Mouse (Mus musculus): ENCODE data around the gene Cdc14a.

Cdc14a gene

DNA sequence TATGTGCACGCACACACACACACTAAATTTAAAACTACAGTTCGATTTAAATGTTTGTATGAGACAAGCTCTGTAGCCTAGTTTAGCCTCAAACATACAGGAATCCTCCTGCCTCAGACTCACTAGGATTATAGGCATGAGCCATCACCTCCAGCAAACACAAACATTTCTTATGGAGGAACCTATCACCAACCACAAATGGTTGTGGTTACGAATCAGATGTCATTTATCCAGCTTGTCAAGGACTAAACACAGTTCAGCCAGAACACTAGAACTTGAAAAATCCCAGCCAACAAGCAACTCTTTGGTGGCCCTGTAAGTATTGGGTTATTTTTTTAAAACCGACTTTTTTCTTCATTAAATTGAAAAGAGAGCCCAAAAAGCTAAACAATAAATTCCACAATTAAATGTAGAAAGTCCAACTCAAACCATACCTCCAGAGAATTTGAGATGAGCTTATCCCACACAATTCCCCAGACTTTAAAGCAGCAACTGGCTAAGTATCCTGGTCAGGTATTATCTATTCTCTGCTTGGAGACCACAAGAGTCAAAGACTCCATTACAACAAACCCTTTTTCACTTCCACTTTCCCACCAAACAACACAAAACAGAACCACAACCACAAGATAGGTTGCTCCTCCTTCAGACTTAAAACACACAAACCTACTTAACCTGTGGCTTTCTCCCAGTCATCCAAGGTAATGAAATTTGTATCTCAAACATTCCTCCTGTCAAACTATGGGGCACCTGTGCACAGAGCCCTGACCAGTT lies 10.7 kb downstream of the Cdc14a start:
- DNase-seq = no peak

DNA sequence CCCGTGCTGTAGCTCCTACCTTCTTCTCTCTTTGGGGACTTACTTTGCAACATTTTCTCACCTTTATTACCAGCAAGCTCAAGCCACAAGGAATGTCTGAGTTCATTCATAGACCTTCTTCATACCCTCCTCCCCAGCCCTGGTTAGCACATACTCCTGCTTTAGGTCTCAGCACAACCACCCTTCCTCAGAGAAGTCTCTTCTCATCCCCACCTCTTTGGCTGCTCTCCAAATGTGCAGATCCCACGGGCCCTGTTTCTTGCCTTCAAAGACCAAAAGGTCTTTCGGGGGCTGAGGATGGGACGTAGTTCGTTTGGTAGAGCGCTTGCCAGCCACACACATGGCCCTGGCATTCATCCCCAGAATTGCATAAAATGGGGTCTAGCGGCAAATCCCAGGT lies 13.8 kb downstream of the Cdc14a start:
- DNase-seq = no peak

DNA sequence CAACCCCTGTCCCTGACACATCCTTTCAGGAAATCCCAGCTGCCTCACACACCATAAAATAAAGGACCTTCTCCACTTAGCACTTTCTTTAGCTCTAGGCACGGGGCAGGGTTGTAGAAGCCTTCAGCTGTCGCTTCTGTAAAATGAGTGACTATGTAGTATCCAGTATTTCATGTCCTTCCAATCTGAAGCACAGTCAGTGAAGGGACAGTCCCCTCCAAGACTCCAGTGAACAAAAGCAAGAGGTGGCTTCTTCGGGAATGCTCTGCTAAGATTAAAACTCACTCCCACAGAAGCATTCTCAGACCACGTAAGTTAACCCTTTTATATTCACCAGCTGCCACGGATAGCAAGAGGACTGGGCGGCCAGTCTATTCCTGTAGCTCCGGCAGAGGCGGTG lies 14.3 kb downstream of the Cdc14a start:
- no peak for DNase-seq

DNA sequence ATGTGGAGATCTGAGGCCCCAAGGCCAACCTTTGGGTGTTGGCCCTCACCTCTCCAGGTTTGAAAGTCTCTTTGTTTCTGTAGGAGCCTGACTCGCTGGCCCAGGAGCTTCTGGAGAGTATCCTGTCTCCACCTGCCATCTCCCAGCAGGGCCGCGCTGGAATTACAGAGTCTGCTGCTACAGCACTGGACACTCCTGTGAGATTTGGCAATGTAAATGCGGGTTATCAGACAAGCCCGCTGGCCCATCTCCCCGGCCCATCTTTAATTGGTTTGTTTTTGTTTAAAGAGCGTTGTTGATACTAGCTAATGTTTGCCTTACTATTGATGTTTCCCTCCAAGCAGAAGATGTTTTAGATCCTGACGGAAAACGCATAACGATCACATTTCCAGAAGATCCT lies 15.0 kb downstream of the Cdc14a start:
- no peak for DNase-seq

DNA sequence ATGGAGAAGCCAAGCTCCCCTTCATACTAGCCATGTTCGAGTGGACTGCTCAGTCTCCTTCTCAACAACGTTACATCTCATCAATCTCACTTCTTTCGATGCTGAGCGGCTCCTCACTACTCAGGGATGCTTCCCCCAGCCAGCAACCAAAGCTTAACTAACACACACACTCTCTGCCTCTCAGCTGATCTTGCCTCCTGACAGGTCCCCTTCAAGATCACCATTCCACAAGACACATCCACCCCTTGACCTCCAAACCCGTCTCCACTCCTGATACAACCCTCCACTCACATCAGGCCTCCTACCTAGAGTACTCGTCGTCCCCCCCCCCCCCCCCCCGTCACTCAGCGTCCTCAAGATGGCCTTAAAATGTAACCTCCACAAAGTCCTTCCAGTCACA lies 18.3 kb downstream of the Cdc14a start:
- no peak for DNase-seq

DNA sequence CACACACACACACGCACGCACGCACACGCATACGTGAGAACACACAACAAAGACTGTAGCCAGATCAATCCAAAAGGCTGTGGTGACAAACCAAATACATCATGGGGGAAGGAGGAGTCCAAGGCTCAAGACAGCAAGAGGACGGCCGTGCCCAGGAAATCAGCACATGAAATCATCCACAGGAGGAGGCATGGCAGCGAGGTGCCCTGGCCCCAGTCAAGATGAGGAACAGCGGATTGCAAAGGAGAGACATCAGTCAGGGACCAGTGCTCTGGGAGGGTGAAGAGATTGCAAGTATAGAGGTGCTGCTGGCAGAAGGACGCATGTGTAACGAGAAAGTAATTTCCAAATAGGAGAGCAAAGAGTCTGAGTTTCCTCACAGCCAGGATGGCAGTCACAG lies 22.4 kb downstream of the Cdc14a start:
- DNase-seq = no peak

DNA sequence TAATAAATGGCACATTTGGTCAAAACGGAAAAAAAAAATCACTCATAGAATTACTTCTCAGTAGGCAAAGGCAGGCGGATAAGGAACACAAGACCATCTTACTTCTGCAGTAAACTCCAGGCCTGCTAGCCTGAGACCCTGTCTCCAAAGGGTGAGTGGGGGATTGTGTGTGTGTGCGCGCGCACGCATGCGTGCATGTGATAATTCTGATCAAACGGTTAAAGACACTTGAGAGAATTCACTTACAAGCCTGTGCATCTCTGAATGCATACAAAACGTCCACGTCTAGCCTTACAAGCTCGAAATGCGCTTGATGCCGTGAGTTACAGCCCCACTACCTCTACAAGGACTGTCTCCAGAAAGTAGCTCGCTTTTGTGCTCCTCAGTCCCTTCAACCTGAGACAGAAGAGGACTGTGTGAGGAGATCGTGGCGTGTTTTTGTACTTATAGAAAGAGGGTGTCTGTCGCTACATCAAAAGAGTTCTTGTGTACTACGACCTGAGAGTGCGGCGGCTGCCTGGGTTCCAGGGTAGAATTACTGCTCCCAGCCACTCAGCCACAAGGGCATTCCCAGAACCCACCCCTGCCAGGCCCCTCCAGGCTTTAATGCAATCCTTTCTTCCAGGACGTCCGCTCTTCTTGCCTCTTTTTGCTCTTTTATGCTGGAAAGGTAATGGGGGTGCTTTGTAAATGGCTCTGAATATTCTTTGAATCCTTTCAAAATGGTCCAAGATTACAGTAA lies 24.3 kb downstream of the Cdc14a start:
- no peak for DNase-seq

DNA sequence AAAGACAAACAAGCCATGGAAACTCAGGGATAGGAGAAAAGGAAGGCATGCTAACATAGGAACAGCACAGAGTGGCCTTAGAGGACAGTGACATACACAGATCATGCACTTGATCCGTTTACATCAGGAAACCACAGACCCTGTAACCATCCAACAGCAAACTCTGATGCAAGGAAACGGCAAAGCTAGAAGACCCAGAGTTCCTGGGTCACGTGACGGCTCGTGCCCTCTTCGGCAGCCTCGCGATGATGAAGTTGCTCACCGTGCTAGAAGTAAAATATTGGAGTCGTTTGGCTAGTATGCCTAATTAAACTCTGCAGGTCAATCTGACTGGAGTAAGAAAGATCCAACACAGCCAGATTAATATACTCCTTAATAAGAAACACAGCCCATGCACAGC lies 25.3 kb downstream of the Cdc14a start:
- no peak for DNase-seq

DNA sequence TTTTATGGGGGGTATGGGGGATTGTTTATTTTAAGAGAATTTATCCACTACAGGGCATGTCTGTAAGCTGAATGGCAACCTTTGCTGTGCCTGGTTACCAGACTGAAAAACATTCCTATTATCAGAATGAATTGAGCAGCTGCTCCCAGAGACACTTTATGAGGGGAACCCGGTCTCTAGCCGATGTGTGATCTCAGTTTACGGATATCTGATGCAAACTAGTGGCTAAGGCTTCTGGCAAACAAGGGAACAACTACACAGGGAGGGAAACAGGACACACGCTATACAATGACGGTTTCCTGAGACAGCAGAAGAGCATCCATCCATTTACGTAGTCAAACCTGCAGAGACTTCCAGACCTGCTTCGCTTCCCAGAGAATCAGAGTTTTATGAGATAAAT lies 25.9 kb downstream of the Cdc14a start:
- no peak for DNase-seq

DNA sequence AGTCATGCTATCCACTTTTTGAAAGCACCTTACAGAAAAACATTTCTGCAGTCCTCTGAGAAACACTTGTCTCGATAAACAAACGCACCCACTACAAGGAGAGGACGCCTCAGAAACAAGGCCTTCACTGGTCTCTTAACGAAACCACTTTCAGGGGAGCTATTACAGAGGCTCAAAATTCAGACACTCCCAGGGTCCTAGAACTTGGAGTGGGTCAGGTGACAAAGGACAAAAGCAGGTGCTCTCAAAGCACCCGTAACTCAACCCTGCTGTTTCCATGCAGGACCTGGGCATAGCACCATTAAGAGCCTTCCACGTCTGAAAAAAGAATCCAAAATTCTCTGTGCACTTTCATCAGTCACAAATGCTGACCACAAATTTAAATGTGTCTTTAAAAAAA lies 26.5 kb downstream of the Cdc14a start:
- no peak for DNase-seq

DNA sequence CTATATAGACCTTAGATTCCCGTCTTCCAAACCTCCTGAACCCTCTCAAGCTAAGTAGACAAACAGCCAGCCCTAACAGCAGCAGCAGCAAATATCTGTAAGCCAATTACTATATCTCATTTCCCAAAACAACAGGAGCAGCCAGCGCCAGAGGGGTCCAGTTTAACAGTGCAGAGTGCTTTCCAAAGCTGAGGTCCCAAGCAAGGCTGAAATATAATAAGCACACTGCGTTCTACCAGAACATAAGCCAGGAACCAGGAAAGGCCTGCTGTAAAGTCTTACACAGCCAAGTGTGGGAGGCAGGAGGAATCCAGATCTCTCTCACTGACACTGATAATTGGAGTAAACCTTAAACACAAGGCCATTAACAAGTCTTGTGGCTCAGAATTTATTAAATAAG lies 27.3 kb downstream of the Cdc14a start:
- no peak for DNase-seq

DNA sequence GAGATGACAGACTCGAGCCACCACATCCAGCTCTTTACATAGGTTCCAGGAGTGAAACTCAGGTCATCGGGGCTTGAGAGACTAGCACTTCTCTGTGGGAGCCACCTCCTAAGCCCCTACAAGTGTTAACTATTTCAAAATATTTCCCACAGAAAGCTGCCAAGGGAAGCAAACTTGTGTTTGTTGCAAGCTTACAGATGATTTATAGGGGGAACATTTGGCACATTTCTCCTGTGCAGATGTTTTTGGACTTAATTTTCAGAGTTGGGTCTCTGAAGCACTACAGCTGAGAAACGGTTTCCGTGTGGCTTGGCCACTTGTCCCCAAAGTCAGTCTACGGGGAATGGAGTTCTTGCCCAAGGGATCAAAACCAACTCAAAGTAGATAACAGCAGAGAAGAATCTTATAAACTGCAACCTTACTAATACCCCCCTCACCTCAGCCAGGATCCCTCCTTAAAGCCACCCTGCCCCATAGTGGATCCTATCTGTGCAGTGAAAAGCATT lies 28.9 kb downstream of the Cdc14a start:
- no peak for DNase-seq

DNA sequence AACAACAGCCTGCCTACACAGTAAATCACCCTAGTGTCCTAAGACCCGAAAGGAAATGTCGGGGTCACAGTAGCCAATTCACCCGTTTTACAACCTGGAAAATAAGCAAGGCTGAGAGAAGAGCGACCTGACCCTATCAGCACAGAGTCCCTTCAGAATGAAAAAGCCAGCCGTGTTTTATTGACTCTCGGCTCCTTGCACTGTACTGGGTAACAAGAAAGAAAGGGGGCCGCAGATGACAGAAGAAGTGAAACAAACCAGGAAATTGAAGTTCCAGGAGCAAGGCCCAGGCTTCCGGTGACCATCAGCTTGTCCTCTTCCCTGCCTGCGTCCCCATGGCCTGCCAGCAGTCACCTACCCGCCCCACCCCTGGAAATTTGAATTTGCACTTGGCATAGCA lies 32.4 kb downstream of the Cdc14a start:
- DNase-seq = no peak

DNA sequence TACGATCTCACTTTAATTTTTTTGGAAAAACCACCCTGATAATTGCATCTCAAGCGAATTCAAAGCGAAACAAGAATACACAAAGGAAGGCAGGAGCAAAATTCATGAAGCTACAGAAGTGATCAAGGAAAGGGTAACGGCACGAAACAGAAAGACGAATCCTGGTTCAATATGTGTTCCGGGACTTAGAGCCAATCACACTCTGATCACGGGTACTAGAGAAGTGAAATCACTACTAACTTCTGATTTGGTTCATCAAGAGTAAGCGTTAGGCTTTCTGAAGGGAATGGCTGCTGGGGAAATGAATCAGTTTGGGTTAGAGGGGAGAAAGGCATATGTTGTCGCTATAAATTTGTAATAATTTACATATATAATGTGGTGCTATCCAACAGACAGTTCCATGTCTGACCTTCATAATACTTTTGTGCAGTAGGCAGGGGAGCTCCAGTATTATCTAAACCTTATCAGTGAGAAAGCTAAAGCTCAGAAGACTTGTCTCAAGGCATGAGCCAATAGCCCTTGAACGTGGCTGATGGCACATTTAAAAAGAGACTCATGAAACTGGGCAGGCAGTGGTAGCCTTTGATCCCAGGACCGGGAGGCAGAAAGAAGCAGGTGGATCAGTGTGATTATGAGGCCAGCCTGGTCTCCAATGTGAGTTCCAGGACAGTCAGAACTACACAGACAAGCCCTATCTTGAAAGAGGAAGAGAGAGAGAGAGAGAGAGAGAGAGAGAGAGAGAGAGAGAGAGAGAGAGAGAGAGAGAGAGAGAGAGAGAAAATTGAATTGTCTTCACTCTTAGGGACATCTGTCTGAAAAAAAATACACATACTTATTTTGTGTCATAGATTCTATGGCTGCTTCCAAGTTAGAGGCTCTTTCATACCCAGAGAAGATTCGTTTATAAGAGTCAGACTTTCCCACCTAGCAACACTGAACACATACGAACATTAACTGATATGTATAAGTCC lies 34.0 kb downstream of the Cdc14a start:
- DNase-seq = no peak

DNA sequence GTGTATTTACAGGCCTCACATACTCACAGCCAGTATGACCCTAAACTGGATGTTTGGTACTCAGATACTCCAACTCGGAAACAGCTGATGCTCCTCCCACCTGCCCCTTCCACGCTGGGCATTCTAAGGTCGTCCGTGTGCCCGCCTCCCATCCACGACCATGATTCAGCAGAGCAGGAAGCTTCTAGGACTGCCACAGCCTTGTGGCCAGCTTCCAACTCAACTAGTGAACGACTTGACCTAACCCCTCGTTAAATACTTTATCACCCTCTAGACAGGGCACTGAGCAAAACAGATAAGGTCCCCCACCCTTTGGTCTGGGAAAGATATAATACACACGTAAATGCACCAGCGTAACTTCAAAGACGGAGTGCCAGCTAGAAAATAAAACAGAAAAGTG lies 35.0 kb downstream of the Cdc14a start:
- no peak for DNase-seq

DNA sequence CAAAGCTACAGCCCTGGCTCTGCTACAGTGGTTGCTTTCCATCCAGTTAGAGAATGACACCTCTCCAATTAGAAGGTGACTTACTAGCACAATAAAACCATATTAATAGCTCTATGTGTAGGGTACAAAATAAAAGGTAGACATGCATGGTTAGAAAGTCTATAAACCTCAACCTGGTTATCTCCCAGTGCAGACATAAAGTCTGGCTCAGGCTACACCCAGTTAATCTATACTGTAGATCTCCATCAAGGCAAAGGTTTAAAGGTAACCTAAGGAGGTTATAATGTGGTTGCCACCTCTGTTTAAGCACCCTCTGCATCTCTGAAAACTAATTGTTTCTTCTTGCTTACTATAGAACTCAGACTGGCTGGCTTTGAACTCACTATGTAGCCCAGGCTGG lies 36.9 kb downstream of the Cdc14a start:
- DNase-seq = no peak

DNA sequence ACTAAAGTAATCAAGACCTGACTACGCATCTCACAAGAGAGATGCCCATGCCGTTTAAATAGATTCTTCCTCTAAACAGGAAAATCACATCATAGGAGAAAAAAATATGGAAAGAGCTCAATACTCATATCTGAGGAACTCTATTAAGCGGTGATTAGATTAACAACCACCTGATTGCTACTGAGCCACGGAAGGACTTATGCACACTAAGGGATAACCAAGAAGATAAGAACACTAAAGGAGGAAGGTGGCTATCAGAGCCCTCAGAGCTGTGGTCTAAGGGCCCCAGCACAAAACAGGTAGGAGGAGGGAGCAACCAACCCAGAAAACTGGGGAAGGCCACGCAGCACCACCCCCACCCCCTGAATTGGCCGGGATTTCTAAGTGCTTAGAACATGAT lies 37.5 kb downstream of the Cdc14a start:
- no peak for DNase-seq

DNA sequence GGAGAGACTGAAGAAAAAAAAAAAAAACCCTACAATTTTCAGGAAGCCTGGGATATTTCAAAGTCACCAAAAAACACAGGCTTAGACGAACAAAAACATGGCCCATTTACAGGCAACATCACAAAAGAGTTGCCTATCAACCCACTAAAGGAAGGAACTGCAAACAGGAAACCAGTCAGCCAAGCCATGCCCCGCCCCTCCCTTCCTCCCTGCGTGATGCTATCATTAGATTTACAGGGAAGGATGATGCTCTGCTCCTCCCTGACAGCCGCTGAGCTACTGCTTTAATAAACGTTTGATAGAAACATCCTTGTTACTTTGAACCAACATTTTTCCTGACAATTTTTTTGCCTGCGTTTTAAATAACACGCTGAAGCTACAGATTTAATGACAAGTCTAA lies 39.5 kb downstream of the Cdc14a start:
- no peak for DNase-seq

DNA sequence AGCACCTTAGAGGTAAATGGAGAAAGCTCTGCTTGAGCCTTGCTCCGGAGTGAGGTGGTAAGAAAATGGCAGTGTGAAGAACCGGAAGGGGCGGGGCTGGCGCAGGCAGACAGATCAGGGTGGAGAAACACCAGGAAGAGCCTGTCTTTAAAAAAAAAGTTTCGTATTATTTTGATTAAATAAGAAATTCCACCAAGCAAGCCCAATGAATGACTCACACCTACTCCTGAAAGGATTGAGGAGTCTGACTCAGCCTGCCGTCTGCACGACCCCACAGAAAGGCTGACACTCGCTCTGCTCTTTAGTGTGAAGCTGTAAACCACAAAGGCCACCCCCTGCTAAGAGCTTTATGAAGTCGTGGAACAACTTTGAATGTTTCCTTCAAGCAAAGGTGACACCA lies 43.5 kb downstream of the Cdc14a start:
- no peak for DNase-seq

DNA sequence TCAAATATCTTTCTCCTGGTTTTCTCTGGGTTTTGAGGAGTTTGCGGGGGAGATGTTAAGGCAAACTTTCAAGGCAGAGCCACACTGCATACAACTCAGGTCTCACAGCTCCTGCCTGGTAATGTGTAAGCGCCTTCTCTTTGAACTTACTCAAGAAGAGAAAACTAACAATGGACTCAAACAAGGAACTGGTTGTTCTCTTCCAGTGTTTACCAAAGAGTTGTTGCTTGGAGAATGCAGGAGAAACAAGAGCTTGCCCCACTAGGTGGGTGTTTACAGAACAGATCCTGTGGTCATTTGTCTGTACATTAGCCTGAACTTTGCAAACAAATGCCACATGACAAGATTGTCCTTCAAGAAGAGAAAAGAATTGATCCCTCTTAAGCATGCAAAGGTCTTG lies 48.4 kb downstream of the Cdc14a start:
- no peak for DNase-seq

DNA sequence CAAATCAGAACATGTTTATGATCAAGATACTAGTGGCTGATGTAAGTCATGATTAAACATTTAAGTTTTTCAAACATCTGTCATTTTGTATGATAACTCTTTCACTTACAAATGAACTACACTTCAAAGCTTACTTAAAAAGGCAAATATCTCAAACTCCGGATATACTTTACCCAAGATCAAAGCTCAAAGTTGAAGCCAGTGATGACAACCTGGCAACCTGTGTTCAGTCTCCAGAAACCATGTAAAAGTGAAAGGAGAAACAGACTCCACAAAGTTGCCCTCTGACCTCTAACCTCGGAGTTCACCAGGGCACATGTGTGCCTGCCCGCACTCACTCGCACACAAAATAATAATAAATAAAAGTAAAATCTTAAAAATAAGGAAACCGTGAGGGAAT lies 49.3 kb downstream of the Cdc14a start:
- DNase-seq = no peak

DNA sequence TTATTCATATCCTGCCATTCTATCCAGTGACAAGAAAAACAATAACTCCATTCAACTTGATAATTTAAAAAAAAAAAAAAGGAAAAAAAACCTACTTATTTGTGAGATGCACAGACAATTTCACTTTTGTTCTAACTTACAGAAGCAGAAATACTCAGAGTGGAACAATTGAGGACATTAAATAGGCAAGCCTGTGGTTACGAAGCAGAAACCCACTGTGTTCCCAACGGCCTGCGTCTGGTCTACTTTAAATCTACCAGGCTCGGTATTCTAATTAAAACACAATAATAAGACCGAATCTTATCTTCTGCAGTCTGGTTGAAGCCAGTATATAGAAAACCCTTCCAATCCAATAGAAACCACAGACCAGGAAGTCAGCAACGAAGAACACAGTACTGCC lies 50.6 kb downstream of the Cdc14a start:
- no peak for DNase-seq

DNA sequence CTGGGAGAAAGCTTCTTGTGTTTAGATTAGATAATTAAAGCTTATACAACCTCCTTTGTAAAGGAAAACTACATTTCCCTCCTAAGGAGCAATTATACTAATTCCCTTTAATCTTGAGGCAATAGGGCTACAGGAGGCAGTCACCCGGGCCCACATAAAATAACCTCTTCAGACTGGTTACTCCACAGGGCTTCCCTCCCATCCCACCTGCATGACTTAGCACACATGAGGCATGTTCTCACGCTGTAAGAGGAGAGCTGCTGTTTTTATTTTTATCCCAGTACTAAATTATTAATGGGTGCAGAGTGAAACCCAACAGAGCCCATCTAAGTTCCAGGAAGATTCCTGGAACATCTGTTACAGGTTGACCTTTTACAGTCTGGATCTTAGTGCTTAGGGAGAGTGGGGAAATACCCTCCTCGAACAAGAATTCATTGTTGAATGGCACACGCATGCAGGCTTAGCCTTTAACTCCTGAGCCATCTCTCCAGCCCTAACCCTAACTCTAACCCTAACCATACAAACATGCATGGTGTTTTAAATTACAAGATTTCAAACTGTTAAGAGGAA lies 54.9 kb downstream of the Cdc14a start:
- DNase-seq = no peak

Data from cerebellum, adult 8-10 months (tissue).